Mouse (Mus musculus): Measurements from ENCODE around the gene Scaf4. TPM values are rescaled to one million over a fixed set of nuclear protein-coding genes. Genes with fewer than 3 reads are reported as not detected.

Scaf4 gene
- total and polyA plus RNA-seq, 2 experiments from 2014 or later: 9.5 to 15.7 TPM

GRCm38 (mm10) chr16:90319321-90319720 is 35.0 kb upstream of the Scaf4 start:
- Histone ChIP-seq H3K36me3 (replicated peaks; ENCODE audit: control insufficient read depth, insufficient read depth, low read length) (no peaks in the 10 kb centered on the region), H3K4me2 (ENCODE audit: low read depth, low read length) (no peak overlapping the region), H3K4me1 (ENCODE audit: control insufficient read depth, insufficient read depth) (no peaks in the 10 kb centered on the region), H3K27ac (ENCODE audit: low read depth) (no peak overlapping the region), H3K27me3 (ENCODE audit: control insufficient read depth, insufficient read depth, low read length) (no peaks in the 10 kb centered on the region), H3K9ac (replicated peaks; ENCODE audit: low read depth, low read length) (no peak overlapping the region), H3K4me3 (ENCODE audit: low read depth, low read length) (no peak overlapping the region), H3K9me3 (replicated peaks; ENCODE audit: control insufficient read depth, low read length) (no peaks in the 10 kb centered on the region)
- ATAC-seq (ENCODE audit: insufficient read depth, low read depth) (no peak), DNase-seq (ENCODE audit: low spot score) (no peak)
- WGBS: 72% methylated on average over 7 of the region's 7 CpGs
- TF ChIP-seq CTCF (IDR thresholded peaks at IDR 0.05; ENCODE audit: low read depth) (no peak), EP300 (IDR thresholded peaks at IDR 0.05; ENCODE audit: low read depth) (no peak)

DNA sequence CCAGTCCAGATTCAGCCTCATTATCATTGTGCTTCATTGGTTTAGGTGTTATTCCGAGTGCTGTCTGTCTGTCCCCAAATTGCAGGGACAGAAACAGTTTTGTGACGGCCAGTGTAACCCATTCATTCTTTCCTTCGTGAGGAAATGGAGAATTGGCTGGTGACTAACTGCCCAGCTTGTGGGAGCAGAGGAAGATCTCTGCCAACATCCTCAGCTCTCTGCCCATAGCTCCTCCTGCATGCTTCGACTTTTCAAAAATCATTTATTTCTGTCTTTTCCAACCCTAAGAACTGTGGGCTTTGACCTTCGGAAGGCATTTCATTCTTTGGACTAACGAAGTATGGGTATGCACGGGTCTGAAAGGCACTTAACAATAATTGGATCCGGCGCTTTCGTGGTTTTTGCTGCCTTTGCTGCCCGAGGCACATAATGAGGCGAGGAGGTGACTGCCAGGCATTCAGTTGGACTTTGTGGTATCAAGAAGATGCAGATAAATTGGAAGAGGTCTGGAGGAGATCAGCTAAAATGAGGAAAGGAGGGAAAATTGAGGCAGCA is 34.1 kb upstream of the Scaf4 start:
- no peak overlapping the region for H3K4me3 ChIP-seq (ENCODE audit: low read depth, low read length)
- no peaks in the 10 kb centered on the region for H3K36me3 ChIP-seq (replicated peaks; ENCODE audit: control insufficient read depth, insufficient read depth, low read length)
- no peaks in the 10 kb centered on the region for H3K9me3 ChIP-seq (replicated peaks; ENCODE audit: control insufficient read depth, low read length)
- H3K4me1 ChIP-seq (ENCODE audit: control insufficient read depth, insufficient read depth): no peaks in the 10 kb centered on the region
- ATAC-seq (ENCODE audit: insufficient read depth, low read depth) (no peak), DNase-seq (ENCODE audit: low spot score) (no peak)
- no peak overlapping the region for H3K4me2 ChIP-seq (ENCODE audit: low read depth, low read length)
- no peak for TF ChIP-seq CTCF (IDR thresholded peaks at IDR 0.05; ENCODE audit: low read depth)
- 80% methylated on average over 12 of the region's 12 CpGs for WGBS
- H3K27ac ChIP-seq (ENCODE audit: low read depth): no peak overlapping the region
- H3K27me3 ChIP-seq (ENCODE audit: control insufficient read depth, insufficient read depth, low read length): no peaks in the 10 kb centered on the region
- no peak overlapping the region for H3K9ac ChIP-seq (replicated peaks; ENCODE audit: low read depth, low read length)

GRCm38 (mm10) chr16:90317777-90318176 is 33.5 kb upstream of the Scaf4 start:
- WGBS: 77% methylated on average over 4 of the region's 4 CpGs
- H3K4me3 ChIP-seq (ENCODE audit: low read depth, low read length): no peak overlapping the region
- ATAC-seq (ENCODE audit: insufficient read depth, low read depth): no peak
- no peak overlapping the region for H3K4me2 ChIP-seq (ENCODE audit: low read depth, low read length)
- no peak for DNase-seq (ENCODE audit: low spot score)
- H3K9ac ChIP-seq (replicated peaks; ENCODE audit: low read depth, low read length): no peak overlapping the region
- no peak overlapping the region for H3K27ac ChIP-seq (ENCODE audit: low read depth)
- H3K36me3 ChIP-seq (replicated peaks; ENCODE audit: control insufficient read depth, insufficient read depth, low read length): no peaks in the 10 kb centered on the region
- TF ChIP-seq EP300 (IDR thresholded peaks at IDR 0.05; ENCODE audit: low read depth) (no peak), CTCF (IDR thresholded peaks at IDR 0.05; ENCODE audit: low read depth) (no peak)
- H3K27me3 ChIP-seq (ENCODE audit: control insufficient read depth, insufficient read depth, low read length): no peaks in the 10 kb centered on the region
- no peaks in the 10 kb centered on the region for H3K9me3 ChIP-seq (replicated peaks; ENCODE audit: control insufficient read depth, low read length)
- no peaks in the 10 kb centered on the region for H3K4me1 ChIP-seq (ENCODE audit: control insufficient read depth, insufficient read depth)

GRCm38 (mm10) chr16:90315881-90316280 is 31.6 kb upstream of the Scaf4 start:
- 77% methylated on average over 4 of the region's 4 CpGs for WGBS
- ATAC-seq (ENCODE audit: insufficient read depth, low read depth) (no peak), DNase-seq (ENCODE audit: low spot score) (no peak)
- Histone ChIP-seq H3K9me3 (replicated peaks; ENCODE audit: control insufficient read depth, low read length) (no peaks in the 10 kb centered on the region), H3K4me3 (ENCODE audit: low read depth, low read length) (no peak overlapping the region), H3K36me3 (replicated peaks; ENCODE audit: control insufficient read depth, insufficient read depth, low read length) (no peaks in the 10 kb centered on the region), H3K4me2 (ENCODE audit: low read depth, low read length) (no peak overlapping the region), H3K4me1 (ENCODE audit: control insufficient read depth, insufficient read depth) (no peaks in the 10 kb centered on the region), H3K9ac (replicated peaks; ENCODE audit: low read depth, low read length) (no peak overlapping the region), H3K27me3 (ENCODE audit: control insufficient read depth, insufficient read depth, low read length) (no peaks in the 10 kb centered on the region), H3K27ac (ENCODE audit: low read depth) (no peak overlapping the region)
- TF ChIP-seq EP300 (IDR thresholded peaks at IDR 0.05; ENCODE audit: low read depth) (no peak), CTCF (IDR thresholded peaks at IDR 0.05; ENCODE audit: low read depth) (no peak)

DNA sequence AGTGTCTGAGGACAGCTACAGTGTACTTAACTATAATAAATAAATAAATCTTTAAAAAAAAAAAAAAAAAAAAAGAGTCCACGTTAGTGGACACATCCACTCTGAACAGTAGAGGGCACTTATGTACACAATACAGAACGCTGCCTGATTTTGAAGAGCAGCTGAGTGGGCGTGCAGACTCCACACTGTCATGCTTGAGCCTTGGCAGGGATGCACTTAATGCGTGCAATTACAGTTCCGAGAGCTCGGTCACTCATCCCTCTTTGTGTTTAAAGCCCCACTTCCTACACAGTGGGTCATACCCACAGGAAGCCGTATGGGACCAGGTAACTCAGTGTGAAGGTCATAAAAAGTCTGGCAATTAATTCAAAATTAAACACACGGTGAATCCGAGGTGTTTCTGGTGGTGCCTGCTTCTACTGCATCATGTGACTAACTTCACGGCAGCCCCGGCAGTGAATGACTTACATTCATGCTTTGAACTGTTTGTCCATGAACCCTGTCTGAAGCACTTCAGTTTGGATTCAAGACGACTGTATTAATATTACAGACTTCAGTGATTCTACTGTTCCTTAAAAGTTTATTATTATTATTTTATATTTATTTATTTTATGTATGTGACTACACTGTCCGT is 28.3 kb upstream of the Scaf4 start:
- DNase-seq (ENCODE audit: low spot score): peak; percentile 71
- no peak overlapping the region for H3K4me2 ChIP-seq (ENCODE audit: low read depth, low read length)

More for the DNA sequence above, 28.3 kb upstream of the Scaf4 start:
- Histone ChIP-seq H3K36me3 (replicated peaks; ENCODE audit: control insufficient read depth, insufficient read depth, low read length) (no peaks in the 10 kb centered on the region), H3K27me3 (ENCODE audit: control insufficient read depth, insufficient read depth, low read length) (no peaks in the 10 kb centered on the region), H3K4me1 (ENCODE audit: control insufficient read depth, insufficient read depth) (no peaks in the 10 kb centered on the region), H3K27ac (ENCODE audit: low read depth) (no peak overlapping the region), H3K4me3 (ENCODE audit: low read depth, low read length) (no peak overlapping the region), H3K9me3 (replicated peaks; ENCODE audit: control insufficient read depth, low read length) (no peaks in the 10 kb centered on the region), H3K9ac (replicated peaks; ENCODE audit: low read depth, low read length) (no peak overlapping the region)
- peak; percentile 69; the same call in 1 of the 2 replicates for ATAC-seq (ENCODE audit: insufficient read depth, low read depth)
- TF ChIP-seq CTCF (IDR thresholded peaks at IDR 0.05; ENCODE audit: low read depth): peak; percentile 46; the same call in 1 of the 2 replicates
- TF ChIP-seq EP300 (IDR thresholded peaks at IDR 0.05; ENCODE audit: low read depth): no peak
- 54% methylated on average over 13 of the region's 13 CpGs for WGBS
